Mouse (Mus musculus): ENCODE results near the gene Gm10322. TPM values are rescaled to one million over a fixed set of nuclear protein-coding genes. Genes with fewer than 3 reads are reported as not detected.

The Gm10322 gene
- polyA plus RNA-seq, 1 experiment = 1.5 TPM

DNA sequence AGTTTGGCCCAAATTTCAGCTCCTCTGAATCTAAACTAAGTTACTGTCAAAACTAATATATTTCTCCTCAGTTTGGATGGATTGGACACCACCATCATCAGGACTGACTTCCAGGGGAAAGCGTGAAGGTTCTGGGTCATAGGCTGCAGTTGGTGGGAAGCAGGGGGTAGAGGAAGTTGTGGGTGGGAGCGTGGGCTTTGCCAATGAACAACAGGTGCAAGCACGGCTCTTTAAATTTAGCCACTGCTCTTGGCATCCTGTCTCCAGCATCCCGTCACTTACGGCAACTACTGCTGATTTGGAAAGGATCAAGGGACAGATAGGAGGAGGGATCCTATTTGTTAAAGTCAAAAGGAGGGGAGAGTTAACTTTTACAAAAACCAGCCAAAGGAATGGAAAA lies 7.6 kb downstream of the Gm10322 start:
- peaks cover 14% of the 10 kb centered on the region for H3K4me1 ChIP-seq (replicated peaks; ENCODE audit: control insufficient read depth, insufficient read depth, low read length)
- H3K27ac ChIP-seq (ENCODE audit: control insufficient read depth, insufficient read depth, low read length) = no peak overlapping the region
- 5% methylated on average over 5 of the region's 5 CpGs for WGBS
- peak; percentile 57 for DNase-seq
- no peak overlapping the region for H3K4me3 ChIP-seq (ENCODE audit: control insufficient read depth, insufficient read depth, low read length)
- no peaks in the 10 kb centered on the region for H3K27me3 ChIP-seq (ENCODE audit: control insufficient read depth, insufficient read depth, low read length)
- TF ChIP-seq CTCF (IDR thresholded peaks at IDR 0.05; ENCODE audit: borderline replicate concordance, control insufficient read depth, extremely low read depth, insufficient read depth, low read length, poor library complexity) = no peak
- H3K36me3 ChIP-seq (ENCODE audit: control insufficient read depth, insufficient read depth, low read length) = no peaks in the 10 kb centered on the region

DNA sequence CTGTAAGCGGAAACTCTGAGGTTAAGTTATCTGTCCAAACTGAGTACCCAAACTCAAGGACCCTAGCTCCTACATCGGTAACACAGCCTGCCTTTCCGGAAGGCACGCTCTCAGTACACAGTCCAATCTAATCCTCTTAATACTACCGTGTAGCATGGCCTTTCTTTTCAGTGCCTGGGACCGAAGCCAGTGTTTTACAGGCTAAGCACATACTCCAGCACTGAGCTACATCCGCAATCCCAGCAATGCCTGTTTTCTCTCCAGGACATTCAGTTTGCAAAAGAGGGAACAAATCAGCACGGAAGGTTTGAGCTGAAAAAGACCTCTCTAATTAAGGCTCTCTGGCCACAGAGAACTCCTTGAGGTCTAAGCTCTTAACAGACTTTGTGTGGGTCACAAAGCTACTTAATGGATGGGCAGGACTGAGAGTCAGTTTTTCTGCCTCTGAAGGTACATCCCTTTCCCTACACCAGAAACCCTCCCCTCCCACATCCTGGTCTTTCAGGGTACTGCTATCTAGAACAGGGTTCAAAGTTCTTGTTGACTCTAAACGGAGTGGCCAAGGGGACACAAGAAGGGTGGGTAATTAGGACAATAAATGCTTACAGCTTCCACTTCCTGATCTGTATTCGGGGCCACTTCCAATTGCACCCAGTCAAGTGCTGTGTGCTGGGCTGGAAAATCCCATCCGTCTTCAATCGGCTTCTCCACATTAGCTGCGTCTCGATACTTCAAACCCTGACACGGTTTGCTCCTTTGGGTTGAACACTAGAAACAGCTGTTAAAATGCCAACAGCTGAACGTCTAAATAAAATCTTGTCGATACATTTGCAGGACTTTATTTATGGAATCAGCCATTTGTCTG lies 13.0 kb downstream of the Gm10322 start:
- WGBS = 92% methylated on average over 17 of the region's 17 CpGs
- H3K27ac ChIP-seq (ENCODE audit: control insufficient read depth, insufficient read depth, low read length) = no peak overlapping the region

DNA sequence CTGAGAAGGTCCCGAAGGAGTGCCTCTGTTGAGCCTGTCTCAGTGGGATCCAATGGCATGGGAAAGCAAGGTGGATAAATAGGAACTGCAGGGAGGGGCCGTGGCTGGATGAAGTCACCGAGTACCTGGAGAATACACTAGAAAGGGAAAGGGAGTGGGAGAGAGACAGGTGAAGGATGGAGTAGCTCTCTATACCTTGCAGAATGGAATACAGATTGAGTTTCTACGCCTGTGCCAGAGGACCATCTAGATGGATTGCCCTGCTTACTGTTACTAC lies 13.6 kb downstream of the Gm10322 start:
- 94% methylated on average over 4 of the region's 4 CpGs for WGBS
- Histone ChIP-seq H3K27me3 (ENCODE audit: control insufficient read depth, insufficient read depth, low read length) (no peaks in the 10 kb centered on the region), H3K27ac (ENCODE audit: control insufficient read depth, insufficient read depth, low read length) (no peak overlapping the region), H3K4me3 (ENCODE audit: control insufficient read depth, insufficient read depth, low read length) (no peak overlapping the region), H3K4me1 (replicated peaks; ENCODE audit: control insufficient read depth, insufficient read depth, low read length) (peaks cover under 1% of the 10 kb centered on the region), H3K36me3 (ENCODE audit: control insufficient read depth, insufficient read depth, low read length) (no peaks in the 10 kb centered on the region)
- no peak for DNase-seq
- TF ChIP-seq POLR2A (IDR thresholded peaks at IDR 0.05; ENCODE audit: control insufficient read depth, extremely low read depth, insufficient read depth, low read length, poor library complexity) = no peak
- no peak for TF ChIP-seq CTCF (IDR thresholded peaks at IDR 0.05; ENCODE audit: borderline replicate concordance, control insufficient read depth, extremely low read depth, insufficient read depth, low read length, poor library complexity)

More for the DNA sequence above, 13.0 kb downstream of the Gm10322 start:
- no peak for DNase-seq
- Histone ChIP-seq H3K27me3 (ENCODE audit: control insufficient read depth, insufficient read depth, low read length) (no peaks in the 10 kb centered on the region), H3K4me1 (replicated peaks; ENCODE audit: control insufficient read depth, insufficient read depth, low read length) (peaks cover 4% of the 10 kb centered on the region), H3K36me3 (ENCODE audit: control insufficient read depth, insufficient read depth, low read length) (no peaks in the 10 kb centered on the region), H3K4me3 (ENCODE audit: control insufficient read depth, insufficient read depth, low read length) (no peak overlapping the region)
- TF ChIP-seq POLR2A (IDR thresholded peaks at IDR 0.05; ENCODE audit: control insufficient read depth, extremely low read depth, insufficient read depth, low read length, poor library complexity) = no peak

DNA sequence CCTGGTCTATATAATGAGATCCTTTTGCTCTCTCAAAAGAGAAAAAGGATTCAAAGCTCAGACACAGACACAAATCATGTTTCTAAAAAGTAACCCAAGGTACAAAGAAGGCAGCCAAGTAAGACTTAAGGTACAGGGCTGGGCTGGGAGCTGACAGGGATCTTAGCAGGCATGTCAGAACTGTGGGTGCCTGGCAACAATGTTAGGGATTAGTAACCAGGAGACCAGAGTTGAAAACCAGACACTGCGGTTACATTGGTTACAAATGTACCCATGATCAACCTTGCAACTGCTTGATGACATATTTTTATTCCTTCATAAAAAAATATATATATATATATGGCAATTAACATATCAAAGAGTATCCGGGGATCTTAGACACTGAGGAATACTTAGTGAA lies 20.2 kb downstream of the Gm10322 start:
- no peaks in the 10 kb centered on the region for H3K27me3 ChIP-seq (ENCODE audit: control insufficient read depth, insufficient read depth, low read length)
- no peaks in the 10 kb centered on the region for H3K4me1 ChIP-seq (replicated peaks; ENCODE audit: control insufficient read depth, insufficient read depth, low read length)
- no peaks in the 10 kb centered on the region for H3K36me3 ChIP-seq (ENCODE audit: control insufficient read depth, insufficient read depth, low read length)
- DNase-seq = no peak
- 95% methylated on average over 2 of the region's 2 CpGs for WGBS
- no peak overlapping the region for H3K4me3 ChIP-seq (ENCODE audit: control insufficient read depth, insufficient read depth, low read length)
- TF ChIP-seq POLR2A (IDR thresholded peaks at IDR 0.05; ENCODE audit: control insufficient read depth, extremely low read depth, insufficient read depth, low read length, poor library complexity) (no peak), CTCF (IDR thresholded peaks at IDR 0.05; ENCODE audit: borderline replicate concordance, control insufficient read depth, extremely low read depth, insufficient read depth, low read length, poor library complexity) (no peak)
- H3K27ac ChIP-seq (ENCODE audit: control insufficient read depth, insufficient read depth, low read length) = no peak overlapping the region

DNA sequence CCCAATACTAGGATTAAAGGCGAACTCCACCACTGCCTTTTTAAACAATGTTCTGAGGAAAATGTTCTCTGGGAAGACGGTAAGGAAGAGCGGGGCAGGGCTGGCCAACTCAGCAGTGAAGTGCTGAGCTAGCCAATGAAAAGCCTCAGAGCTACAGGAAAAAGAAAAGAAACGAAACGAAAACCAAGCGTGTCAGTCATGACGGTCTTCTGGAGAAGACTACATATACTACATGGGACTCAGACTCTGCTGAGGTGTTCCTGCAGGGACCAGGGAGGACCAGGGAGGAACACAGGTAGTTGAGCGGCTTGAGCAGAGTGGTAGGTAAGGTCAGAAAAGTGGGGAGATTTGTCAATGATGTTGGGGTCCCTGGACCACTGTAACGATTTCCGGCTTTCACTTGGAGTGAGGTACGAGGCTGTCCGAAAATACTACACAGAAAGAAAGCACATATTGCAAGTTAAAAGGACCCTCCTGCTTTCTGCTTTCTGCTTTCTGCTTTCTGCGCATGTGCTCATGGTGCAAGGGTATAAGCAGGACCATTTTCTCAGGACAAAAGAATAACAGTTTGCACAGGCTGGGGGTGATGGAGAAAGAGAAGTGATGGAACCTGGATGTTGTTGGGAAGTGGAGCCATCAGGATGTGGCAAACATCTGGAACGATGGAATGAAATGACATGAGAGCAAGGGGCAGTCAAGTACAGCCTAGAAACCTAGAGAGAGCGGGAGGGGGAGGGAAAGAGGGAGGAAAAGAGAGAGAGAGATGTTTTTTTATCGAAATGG lies 21.1 kb downstream of the Gm10322 start:
- WGBS = 63% methylated on average over 16 of the region's 16 CpGs
- Histone ChIP-seq H3K4me3 (ENCODE audit: control insufficient read depth, insufficient read depth, low read length) (peak overlapping the region; percentile 97), H3K27ac (ENCODE audit: control insufficient read depth, insufficient read depth, low read length) (peak overlapping the region; percentile 99), H3K27me3 (ENCODE audit: control insufficient read depth, insufficient read depth, low read length) (no peaks in the 10 kb centered on the region), H3K36me3 (ENCODE audit: control insufficient read depth, insufficient read depth, low read length) (no peaks in the 10 kb centered on the region), H3K4me1 (replicated peaks; ENCODE audit: control insufficient read depth, insufficient read depth, low read length) (no peaks in the 10 kb centered on the region)
- no peak for DNase-seq
- TF ChIP-seq POLR2A (IDR thresholded peaks at IDR 0.05; ENCODE audit: control insufficient read depth, extremely low read depth, insufficient read depth, low read length, poor library complexity) = no peak

DNA sequence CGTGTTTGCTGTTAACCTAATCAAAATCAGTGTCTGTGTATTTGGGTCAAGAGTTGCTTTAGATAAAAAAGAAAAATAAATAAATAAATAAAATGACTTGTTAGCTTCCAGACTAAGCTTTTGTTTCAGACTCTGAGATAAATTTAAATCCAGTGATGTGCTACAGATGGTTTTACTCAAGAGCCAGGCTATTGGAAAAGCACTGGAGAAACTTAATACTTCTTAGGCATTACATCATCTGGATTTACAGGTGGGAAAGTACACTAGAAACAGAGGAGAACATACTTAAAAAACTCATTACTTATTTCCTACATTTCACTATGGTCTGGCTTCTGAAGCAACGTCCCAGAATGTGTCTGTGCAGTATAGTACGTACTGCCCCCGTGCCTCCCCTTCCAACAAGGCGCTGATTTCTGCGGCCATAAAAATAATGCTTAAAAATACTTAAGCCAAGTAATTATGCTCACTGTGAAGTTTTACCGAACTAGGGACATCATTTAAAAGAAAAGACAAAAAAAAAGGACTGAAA lies 21.8 kb downstream of the Gm10322 start:
- DNase-seq = no peak
- Histone ChIP-seq H3K27me3 (ENCODE audit: control insufficient read depth, insufficient read depth, low read length) (no peaks in the 10 kb centered on the region), H3K4me1 (replicated peaks; ENCODE audit: control insufficient read depth, insufficient read depth, low read length) (no peaks in the 10 kb centered on the region), H3K4me3 (ENCODE audit: control insufficient read depth, insufficient read depth, low read length) (no peak overlapping the region), H3K27ac (ENCODE audit: control insufficient read depth, insufficient read depth, low read length) (no peak overlapping the region; the same call in 1 of the 2 replicates), H3K36me3 (ENCODE audit: control insufficient read depth, insufficient read depth, low read length) (no peaks in the 10 kb centered on the region)
- WGBS = 89% methylated on average over 7 of the region's 7 CpGs
- TF ChIP-seq CTCF (IDR thresholded peaks at IDR 0.05; ENCODE audit: borderline replicate concordance, control insufficient read depth, extremely low read depth, insufficient read depth, low read length, poor library complexity) (no peak), POLR2A (IDR thresholded peaks at IDR 0.05; ENCODE audit: control insufficient read depth, extremely low read depth, insufficient read depth, low read length, poor library complexity) (no peak)

All from thymus, adult 2 months (tissue).